ENCODE assay signal across 8 mouse cellular contexts in the genomic region with DNA sequence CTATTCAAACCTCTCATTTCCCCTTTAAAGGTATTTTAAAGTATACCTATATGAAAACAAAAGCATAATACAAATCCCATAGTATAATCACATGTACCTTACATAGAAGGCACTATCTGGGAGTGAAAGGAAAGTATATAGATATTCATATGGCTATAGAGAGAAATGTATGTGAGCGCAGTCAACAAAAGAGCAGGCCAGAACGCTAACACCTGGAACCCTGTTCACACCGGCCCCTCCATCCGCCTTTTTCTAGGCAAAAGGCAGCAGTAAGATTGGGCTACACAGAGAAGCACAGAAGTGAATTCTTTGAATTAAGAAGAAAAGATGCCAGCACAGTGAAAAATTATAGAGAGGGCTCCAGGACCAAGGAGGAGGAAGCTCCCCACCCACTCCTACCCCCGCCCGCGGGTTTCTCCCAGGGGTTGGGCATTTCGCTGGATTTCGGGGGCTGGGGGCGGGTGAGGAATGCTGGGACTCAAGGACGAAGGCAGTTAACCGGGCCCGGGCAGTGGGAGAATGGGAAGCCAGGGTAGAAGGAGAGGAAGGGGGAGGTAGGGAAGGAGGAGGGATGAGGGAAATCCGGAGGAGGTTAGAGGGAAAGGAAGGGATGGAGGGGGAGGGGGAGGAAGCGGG. TPM values are rescaled to one million over a fixed set of nuclear protein-coding genes. Genes with fewer than 3 reads are reported as not detected.
DNase-seq lines count a peak whose midpoint lies in the region; ATAC-seq and TF ChIP-seq lines count a peak whose summit lies in the region.

No protein-coding gene starts in this region.

- H3K27me3 ChIP-seq in kidney, embryonic 14.5 days (ENCODE audit: control insufficient read depth, insufficient read depth, low read length): no peaks in the 10 kb centered on the region
- no peaks in the 10 kb centered on the region; the same call in 1 of the 2 replicates for H3K27me3 ChIP-seq in E14TG2a.4 (ENCODE audit: insufficient read depth, low read length)
- no peaks in the 10 kb centered on the region for H3K27me3 ChIP-seq in embryonic facial prominence, embryonic 11.5 days (ENCODE audit: control insufficient read depth, insufficient read depth, low read length)
- H3K27me3 ChIP-seq in limb, embryonic 10.5 days (ENCODE audit: low read depth, poor library complexity, severe bottlenecking): no peaks in the 10 kb centered on the region
- H3K27me3 ChIP-seq in neural tube, embryonic 14.5 days (ENCODE audit: control insufficient read depth, insufficient read depth, low read length): no peaks in the 10 kb centered on the region

- peaks cover 3% of the 10 kb centered on the region; the same call in 1 of the 2 replicates for H3K4me1 ChIP-seq in kidney, embryonic 14.5 days (ENCODE audit: control insufficient read depth, insufficient read depth, low read length)
- peaks cover 15% of the 10 kb centered on the region for H3K4me1 ChIP-seq in E14TG2a.4 (replicated peaks; ENCODE audit: low read depth, low read length)
- H3K4me1 ChIP-seq in embryonic facial prominence, embryonic 11.5 days (ENCODE audit: control insufficient read depth, insufficient read depth, low read length): no peaks in the 10 kb centered on the region
- H3K4me1 ChIP-seq in limb, embryonic 10.5 days: peaks cover 6% of the 10 kb centered on the region; the same call in 1 of the 2 replicates
- peaks cover 7% of the 10 kb centered on the region; the same call in 1 of the 2 replicates for H3K4me1 ChIP-seq in neural tube, embryonic 14.5 days (ENCODE audit: control insufficient read depth, insufficient read depth, low read length)

- peak overlapping the region; percentile 85 for H3K9ac ChIP-seq in kidney, embryonic 14.5 days (ENCODE audit: low read depth, low read length)
- H3K9ac ChIP-seq in embryonic facial prominence, embryonic 11.5 days (replicated peaks; ENCODE audit: low read length): peak overlapping the region; percentile 78
- H3K9ac ChIP-seq in neural tube, embryonic 14.5 days (replicated peaks; ENCODE audit: low read depth, low read length): peak overlapping the region; percentile 84

- no peak for TF ChIP-seq CTCF in E14TG2a.4 (conservative IDR thresholded peaks at IDR 0.05; ENCODE audit: low read length)

- H3K27ac ChIP-seq in kidney, embryonic 14.5 days (ENCODE audit: low read depth, low read length): peak overlapping the region; percentile 99
- H3K27ac ChIP-seq in embryonic facial prominence, embryonic 11.5 days (replicated peaks; ENCODE audit: low read depth, low read length): peak overlapping the region; percentile 73
- peak overlapping the region; percentile 96 for H3K27ac ChIP-seq in limb, embryonic 10.5 days
- H3K27ac ChIP-seq in neural tube, embryonic 14.5 days (ENCODE audit: low read depth, low read length): peak overlapping the region; percentile 97

- H3K4me2 ChIP-seq in kidney, embryonic 14.5 days (replicated peaks; ENCODE audit: low read depth, low read length): peak overlapping the region; percentile 71
- peak overlapping the region; percentile 51 for H3K4me2 ChIP-seq in embryonic facial prominence, embryonic 11.5 days (ENCODE audit: low read depth, low read length)
- peak overlapping the region; percentile 78 for H3K4me2 ChIP-seq in neural tube, embryonic 14.5 days (ENCODE audit: low read depth, low read length)

- H3K36me3 ChIP-seq in kidney, embryonic 14.5 days (ENCODE audit: control insufficient read depth, insufficient read depth, low read length): no peaks in the 10 kb centered on the region
- H3K36me3 ChIP-seq in E14TG2a.4 (ENCODE audit: insufficient read depth, low read length): no peaks in the 10 kb centered on the region
- no peaks in the 10 kb centered on the region for H3K36me3 ChIP-seq in embryonic facial prominence, embryonic 11.5 days (replicated peaks; ENCODE audit: control insufficient read depth, insufficient read depth, low read depth, low read length)
- no peaks in the 10 kb centered on the region for H3K36me3 ChIP-seq in limb, embryonic 10.5 days
- H3K36me3 ChIP-seq in neural tube, embryonic 14.5 days (ENCODE audit: control insufficient read depth, insufficient read depth, low read length): no peaks in the 10 kb centered on the region

- peak overlapping the region; percentile 63 for H3K4me3 ChIP-seq in kidney, embryonic 14.5 days (ENCODE audit: low read length)
- H3K4me3 ChIP-seq in E14TG2a.4 (replicated peaks; ENCODE audit: low read length): peak overlapping the region; percentile 87
- H3K4me3 ChIP-seq in embryonic facial prominence, embryonic 11.5 days (ENCODE audit: low read depth, low read length): peak overlapping the region; percentile 50
- H3K4me3 ChIP-seq in limb, embryonic 10.5 days: peak overlapping the region; percentile 69
- peak overlapping the region; percentile 60 for H3K4me3 ChIP-seq in neural tube, embryonic 14.5 days (ENCODE audit: low read depth, low read length)

- DNase-seq in kidney, adult 9 months: no peak
- DNase-seq in embryonic facial prominence, embryonic 11.5 days (ENCODE audit: low spot score): no peak
- DNase-seq in limb, embryonic 10.5 days (ENCODE audit: low spot score): no peak
- no peak for DNase-seq in gastrocnemius, postnatal 10 days
- no peak for DNase-seq in kidney, adult 8-10 months

- H3K9me3 ChIP-seq in kidney, embryonic 14.5 days (ENCODE audit: control insufficient read depth, low read length): no peaks in the 10 kb centered on the region
- H3K9me3 ChIP-seq in E14TG2a.4 (ENCODE audit: low read length): no peaks in the 10 kb centered on the region
- no peaks in the 10 kb centered on the region for H3K9me3 ChIP-seq in embryonic facial prominence, embryonic 11.5 days (replicated peaks; ENCODE audit: control insufficient read depth, low read length)
- H3K9me3 ChIP-seq in limb, embryonic 10.5 days (replicated peaks): no peaks in the 10 kb centered on the region
- H3K9me3 ChIP-seq in neural tube, embryonic 14.5 days (ENCODE audit: control insufficient read depth, low read length): no peaks in the 10 kb centered on the region

- WGBS in kidney, embryonic 14.5 days: 2% methylated on average over 15 of the region's 15 CpGs
- 1% methylated on average over 15 of the region's 15 CpGs for WGBS in embryonic facial prominence, embryonic 11.5 days
- WGBS in limb, embryonic 10.5 days: 2% methylated on average over 14 of the region's 15 CpGs
- WGBS in neural tube, embryonic 14.5 days: 2% methylated on average over 15 of the region's 15 CpGs

- no peak for ATAC-seq in kidney, embryonic 14.5 days (ENCODE audit: low FRiP score, low TSS enrichment)
- ATAC-seq in embryonic facial prominence, embryonic 11.5 days (replicated peaks; ENCODE audit: insufficient number of reproducible peaks, low FRiP score, low TSS enrichment, low read depth): no peak; the same call in 1 of the 2 replicates
- peak; percentile 25; the same call in 1 of the 2 replicates for ATAC-seq in neural tube, embryonic 14.5 days (ENCODE audit: low read depth)

RNA-seq across cellular contexts. Expression of a gene that starts 0.7 kb away (rescaled TPM):
- polyA plus RNA-seq in kidney, embryonic 14.5 days (2014; fragmentation: Nextera tagmentation; extraction: Ambion mirVana): 39.1 and 47.0 TPM in 2 replicates
- polyA plus RNA-seq in embryonic facial prominence, embryonic 11.5 days (2014; fragmentation: Nextera tagmentation; extraction: Ambion mirVana): 32.0 and 36.0 TPM in 2 replicates
- 24.6 and 34.7 TPM in 2 replicates for polyA plus RNA-seq in limb, embryonic 10.5 days (2016; fragmentation: Nextera tagmentation; extraction: Ambion mirVana)
- polyA plus RNA-seq in neural tube, embryonic 14.5 days (2014; fragmentation: Nextera tagmentation; extraction: Ambion mirVana): 39.9 and 40.5 TPM in 2 replicates
- 10 to 100 TPM; 52.7 to 55.7 TPM for total RNA-seq in gastrocnemius, postnatal 10 days (2021)

RNA-seq across cellular contexts. Expression of a gene that starts 56.3 kb away (rescaled TPM):
- polyA plus RNA-seq in kidney, embryonic 14.5 days (2014; fragmentation: Nextera tagmentation; extraction: Ambion mirVana): 33.4 and 62.8 TPM in 2 replicates
- polyA plus RNA-seq in embryonic facial prominence, embryonic 11.5 days (2014; fragmentation: Nextera tagmentation; extraction: Ambion mirVana): 41.1 and 42.9 TPM in 2 replicates
- polyA plus RNA-seq in limb, embryonic 10.5 days (2016; fragmentation: Nextera tagmentation; extraction: Ambion mirVana): 51.3 and 63.8 TPM in 2 replicates
- polyA plus RNA-seq in neural tube, embryonic 14.5 days (2014; fragmentation: Nextera tagmentation; extraction: Ambion mirVana): 34.8 and 41.8 TPM in 2 replicates
- total RNA-seq in gastrocnemius, postnatal 10 days (2021): 10 to 100 TPM; 27.2 to 37.3 TPM
